Mouse (Mus musculus) lung, postnatal 10 days (tissue): ENCODE results near the gene Anapc15-ps.

Experiments
- DNase-seq: peaks from one replicate; pipeline ENCODE4 v3.0.0; 2021

Anapc15-ps gene

GRCm38 (mm10) chr10:95673351-95673750 is at the start of gene Anapc15-ps:
Anapc15-ps (minus strand) TSS chr10:95673451.
- DNase-seq: no peak

DNA sequence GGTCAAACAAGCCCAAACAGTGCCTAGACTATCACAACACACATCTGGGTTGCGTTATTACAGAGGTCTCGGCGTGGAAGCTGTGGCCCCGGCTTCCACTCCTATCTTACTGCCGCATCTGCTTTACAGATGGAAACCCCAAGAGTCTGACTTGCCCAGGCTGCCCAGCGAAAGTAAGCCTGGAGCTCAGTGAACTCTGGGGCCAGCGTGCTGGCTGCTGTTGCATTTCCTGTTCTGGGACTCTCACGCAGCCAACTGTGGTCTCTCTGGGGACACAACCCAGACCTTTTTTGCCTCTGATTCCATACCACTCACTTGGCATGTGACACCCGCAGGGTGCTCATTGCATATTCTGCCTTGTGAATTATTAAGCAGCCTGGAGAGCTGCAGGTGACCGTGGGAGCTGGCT is 49.0 kb upstream of the Anapc15-ps start:
- DNase-seq: no peak

- DNase-seq: no peak
These were observed 47.0 kb upstream of the Anapc15-ps start for GRCm38 (mm10) chr10:95720181-95720798.

DNA sequence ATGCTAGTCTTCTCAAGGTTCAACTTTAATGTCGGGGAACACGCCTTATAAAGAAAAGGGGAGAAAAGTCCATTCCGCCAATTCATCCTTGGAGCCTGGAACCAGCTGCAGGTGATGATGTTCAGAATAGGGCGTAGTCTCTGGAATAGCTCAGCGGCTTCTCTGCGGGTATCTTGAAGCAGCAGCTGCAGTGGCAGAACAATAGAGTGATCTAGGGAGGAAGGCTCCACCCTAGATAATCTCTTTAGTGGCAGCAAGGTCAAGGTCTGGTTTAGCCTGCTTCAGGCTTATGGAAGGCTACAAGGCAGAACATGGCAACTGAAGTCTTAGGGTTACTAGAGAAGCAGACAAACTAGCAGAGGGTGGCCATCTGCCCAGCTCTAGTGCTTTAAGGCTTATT is 46.2 kb upstream of the Anapc15-ps start:
- no peak for DNase-seq

- DNase-seq: no peak
These were observed 45.5 kb upstream of the Anapc15-ps start for GRCm38 (mm10) chr10:95718760-95719159.

DNA sequence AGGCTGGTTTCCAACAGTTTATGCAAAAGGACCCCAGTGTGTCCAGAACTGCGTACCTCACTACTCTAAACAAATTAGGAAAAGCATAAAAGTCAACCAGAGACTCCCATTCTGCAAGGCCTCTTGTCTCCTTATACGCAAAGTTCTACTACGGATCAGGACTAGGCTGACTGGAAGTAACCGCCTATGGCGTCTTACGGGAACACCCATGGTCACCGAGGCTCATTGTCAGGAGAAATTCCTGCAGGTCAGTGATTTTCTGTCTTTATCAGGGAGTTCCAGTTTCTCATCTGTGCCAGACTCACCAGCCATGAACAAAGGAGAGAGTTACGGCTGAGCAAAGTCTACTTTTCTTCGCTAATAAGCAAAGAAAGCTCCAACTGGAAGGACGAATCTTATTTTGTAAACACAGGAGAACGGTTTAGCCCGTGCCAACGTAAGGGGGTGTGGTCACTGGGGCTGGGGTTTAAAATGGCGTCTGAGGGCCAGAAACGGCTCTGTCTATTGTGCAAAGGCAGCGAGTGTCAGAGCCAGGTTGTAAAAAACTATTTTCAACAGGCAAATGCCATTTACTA is 43.9 kb upstream of the Anapc15-ps start:
- no peak for DNase-seq

- DNase-seq: no peak
These were observed 42.4 kb upstream of the Anapc15-ps start for GRCm38 (mm10) chr10:95715687-95716086.

GRCm38 (mm10) chr10:95712221-95712620 is 39.0 kb upstream of the Anapc15-ps start:
- no peak for DNase-seq

GRCm38 (mm10) chr10:95709903-95710660 is 36.8 kb upstream of the Anapc15-ps start:
- DNase-seq: no peak

GRCm38 (mm10) chr10:95709143-95709880 is 36.1 kb upstream of the Anapc15-ps start:
- DNase-seq: no peak

DNA sequence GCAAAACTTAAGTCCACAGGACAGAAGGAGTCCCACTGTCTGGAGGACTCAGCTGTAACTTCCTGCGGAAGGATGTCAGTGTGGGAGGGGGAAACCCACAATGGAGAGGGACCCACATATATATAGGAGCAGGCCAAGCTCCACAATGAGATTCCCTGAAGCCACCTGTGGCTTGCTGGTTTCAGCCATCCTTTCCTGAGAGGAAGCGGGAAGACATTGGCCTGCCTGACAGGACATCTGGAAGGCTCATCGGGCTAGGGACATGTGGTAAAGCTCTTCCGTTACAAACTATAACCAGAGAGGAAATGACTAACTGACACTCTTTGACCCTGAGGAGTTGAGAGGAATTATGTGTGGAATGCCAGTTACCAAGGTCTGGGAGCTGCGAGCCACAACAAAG is 34.8 kb upstream of the Anapc15-ps start:
- DNase-seq: no peak

GRCm38 (mm10) chr10:95706867-95707266 is 33.6 kb upstream of the Anapc15-ps start:
- DNase-seq: no peak

DNA sequence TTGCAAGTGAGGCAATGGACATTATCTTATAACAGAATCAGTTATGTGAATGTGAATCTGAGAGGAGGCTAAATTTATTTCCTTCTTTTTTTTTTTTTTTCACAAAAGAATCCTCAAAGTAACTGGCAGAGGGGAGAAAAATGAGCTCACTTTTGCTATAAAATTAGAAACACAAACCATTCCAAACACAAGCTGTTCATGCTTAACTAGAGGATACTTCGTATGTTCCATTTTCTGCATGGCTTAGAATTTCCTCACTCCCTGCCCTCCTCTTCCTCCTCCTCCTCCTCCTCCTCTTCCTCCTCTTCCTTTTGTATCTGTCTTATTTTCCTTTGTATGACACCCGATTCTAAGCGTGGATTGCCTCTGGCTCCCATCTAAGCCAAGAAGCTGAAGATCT is 32.5 kb upstream of the Anapc15-ps start:
- DNase-seq: no peak

DNA sequence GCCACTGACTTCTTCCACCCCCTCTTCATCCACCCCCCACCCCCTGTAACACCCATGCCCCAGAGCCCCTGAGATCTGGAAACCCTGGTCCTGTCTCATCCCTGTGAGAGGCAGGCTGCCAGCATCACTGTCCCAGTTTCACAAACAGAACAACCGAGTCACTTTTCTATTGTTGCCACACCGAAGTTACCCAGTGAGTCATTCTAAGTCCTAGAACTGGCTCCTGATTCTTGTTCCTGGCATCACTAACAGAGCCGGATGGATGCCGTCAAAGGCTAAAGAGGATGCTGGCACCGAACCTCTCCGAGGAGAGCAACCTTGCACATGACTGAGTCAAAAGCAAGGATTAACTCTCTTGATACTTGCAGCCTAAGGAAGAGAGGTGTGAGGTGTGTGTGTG is 31.6 kb upstream of the Anapc15-ps start:
- no peak for DNase-seq

DNA sequence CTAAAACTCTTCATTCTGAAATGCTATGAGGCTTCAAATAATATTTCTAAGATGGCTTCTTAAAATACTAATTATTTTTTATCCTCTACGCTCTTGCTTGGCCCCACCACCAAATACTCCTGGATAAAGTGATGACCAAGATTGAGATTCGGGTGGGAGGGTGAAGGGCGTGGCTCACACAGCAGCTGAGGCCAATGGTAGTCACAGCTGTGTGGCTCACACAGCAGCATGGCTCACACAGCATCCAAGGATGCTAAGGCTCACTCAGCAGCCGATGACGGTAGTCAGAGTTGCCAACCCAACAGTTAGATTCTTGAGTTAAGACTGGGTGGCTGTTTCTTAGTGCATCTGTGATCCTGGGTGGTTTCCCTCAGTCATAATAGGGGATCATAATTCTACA is 30.5 kb upstream of the Anapc15-ps start:
- no peak for DNase-seq

- no peak for DNase-seq
These were observed 27.2 kb upstream of the Anapc15-ps start for GRCm38 (mm10) chr10:95700422-95700821.

DNA sequence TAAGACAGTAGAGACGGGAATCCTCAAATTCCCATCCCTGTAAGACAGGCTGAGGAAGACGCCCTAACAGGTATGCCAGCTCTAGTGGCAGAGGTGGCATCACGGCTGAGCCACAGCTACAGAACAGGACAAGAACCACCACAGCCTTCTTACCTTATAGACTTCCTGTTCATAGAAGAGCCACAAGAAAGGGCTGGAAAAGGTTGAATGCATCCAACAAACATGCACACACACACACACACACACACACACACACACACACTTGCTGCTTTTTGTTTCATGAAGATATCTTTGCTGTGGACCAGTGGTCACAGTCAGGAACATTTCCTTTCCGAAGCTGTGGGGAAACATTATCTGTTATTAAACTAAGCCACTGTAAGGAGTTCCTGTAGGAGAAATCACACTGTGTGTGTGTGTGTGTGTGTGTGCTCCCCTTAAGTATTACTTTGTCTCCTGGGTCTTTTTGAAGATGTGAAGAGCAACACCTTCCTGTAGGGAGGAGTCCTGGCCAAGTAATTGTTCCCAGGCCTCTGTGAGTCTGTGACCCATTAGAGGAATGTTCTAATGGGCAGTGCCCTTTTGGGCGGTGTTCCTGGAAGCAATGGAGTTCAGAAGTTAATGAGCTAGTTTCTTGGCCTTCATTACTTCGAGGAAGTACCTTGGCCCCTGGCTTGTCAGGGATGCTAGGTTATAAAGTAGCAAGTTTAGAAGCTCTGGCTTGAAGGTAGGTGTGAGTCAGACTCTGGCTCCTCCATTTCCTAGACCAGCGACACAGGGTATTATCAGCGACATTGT is 25.9 kb upstream of the Anapc15-ps start:
- DNase-seq: no peak

GRCm38 (mm10) chr10:95696253-95696641 is 23.0 kb upstream of the Anapc15-ps start:
- DNase-seq: no peak

DNA sequence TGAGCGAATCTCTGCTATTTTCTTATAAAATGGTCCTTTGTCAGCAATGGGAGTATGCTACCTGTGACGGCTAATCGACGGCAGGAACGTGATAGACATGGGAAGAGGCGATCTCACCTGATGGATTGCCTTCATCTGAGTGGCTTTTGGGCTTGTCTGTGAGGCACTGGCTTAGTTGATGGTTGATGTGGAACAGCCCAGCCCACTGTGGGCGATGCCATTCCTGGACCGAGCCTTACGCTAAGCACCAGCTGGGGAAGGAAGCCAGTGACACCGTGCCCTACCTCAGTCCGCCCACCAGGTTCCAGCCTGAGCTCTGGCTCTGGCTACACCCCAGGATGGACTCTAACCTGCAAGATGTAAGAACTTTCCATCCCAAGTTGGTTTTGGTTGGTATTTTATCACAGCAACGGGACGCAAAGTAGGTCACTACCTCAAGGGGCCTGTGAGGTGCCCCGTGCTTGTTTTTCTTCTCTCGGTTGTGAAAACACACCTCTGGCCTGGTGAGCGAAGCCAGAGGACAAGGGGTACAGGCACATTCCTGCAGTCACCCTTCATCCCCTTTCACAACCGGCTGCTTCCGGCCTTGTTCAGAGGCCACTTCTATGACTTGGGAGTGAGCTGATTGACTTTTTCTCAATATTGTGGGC is 22.5 kb upstream of the Anapc15-ps start:
- no peak for DNase-seq

DNA sequence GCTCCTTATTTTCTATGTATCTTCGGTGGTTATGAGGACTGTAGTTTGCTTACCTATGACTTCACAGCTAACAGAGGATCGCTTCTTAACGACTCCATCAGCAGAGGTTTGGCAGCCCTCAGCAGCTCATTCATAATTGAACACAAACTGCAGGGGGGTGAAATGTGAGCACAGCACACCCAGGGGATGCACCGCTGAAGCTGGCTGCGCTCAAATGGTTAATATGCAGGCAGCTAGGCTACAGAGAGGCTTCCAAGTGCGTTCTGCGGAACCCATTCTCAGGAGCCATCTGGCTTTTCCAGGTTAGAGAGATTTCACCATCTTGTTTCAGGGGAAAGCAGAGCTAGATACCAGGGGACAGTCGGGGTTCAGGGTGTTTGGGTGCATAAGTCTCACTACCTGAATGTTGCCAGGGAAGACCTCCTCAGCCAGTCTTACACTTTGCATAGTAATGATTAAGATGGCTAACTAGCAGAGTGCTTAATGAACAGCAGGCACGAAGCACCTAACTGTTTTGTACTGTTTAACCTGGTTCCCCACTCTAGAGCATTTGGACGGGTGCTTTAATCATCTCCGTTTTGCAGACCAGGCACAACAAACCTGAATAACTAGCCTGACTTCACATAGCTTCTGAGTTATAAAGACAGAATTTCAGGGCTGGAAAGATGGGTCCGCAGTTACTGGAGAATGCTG is 21.5 kb upstream of the Anapc15-ps start:
- DNase-seq: no peak

GRCm38 (mm10) chr10:95691347-95691746 is 18.1 kb upstream of the Anapc15-ps start:
- DNase-seq: no peak

DNA sequence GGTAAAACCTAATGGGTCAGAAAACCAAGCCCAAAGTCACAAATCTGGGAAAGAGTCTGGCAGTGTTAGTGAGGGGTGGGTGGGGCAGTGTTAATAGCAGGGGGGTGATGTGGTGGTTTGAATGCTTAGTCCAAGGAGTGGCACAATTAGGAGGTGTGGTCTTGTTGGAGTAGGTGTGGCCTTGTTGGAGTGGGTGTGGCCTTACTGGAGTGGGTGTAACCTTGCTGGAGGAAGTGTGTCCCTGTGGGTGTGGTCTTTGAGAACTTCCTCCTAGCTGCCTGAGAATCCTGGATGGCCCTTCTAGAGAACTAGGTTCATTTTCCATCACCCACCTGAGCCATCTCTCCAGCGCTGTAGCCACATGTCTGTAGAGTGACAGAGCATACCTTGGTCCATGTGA is 16.6 kb upstream of the Anapc15-ps start:
- no peak for DNase-seq
